Mouse (Mus musculus) MEL (cell line): ENCODE measurements around the gene Dtx3. TPM values are rescaled to one million over a fixed set of nuclear protein-coding genes. Genes with fewer than 3 reads are reported as not detected.
"Not testable (repeated sequence)": the region's sequence is repeated elsewhere in the genome, so short reads cannot be mapped to it uniquely, and the experiment has no call there.

Source experiments
- DNase-seq: peaks from one replicate; pipeline ENCODE4 v3.0.0; 2011; ENCODE audit warnings: low read depth, low spot score
- H3K27ac ChIP-seq: 2 replicates; pipeline ENCODE4 v1.5.1; 2012; ENCODE audit warnings: low read depth, mild to moderate bottlenecking, control low read depth, low read length, moderate library complexity; ENCODE audit not compliant: control insufficient read depth
- H3K27me3 ChIP-seq, 2 experiments: fragments of 150-350 bp in 1 of 2; sonication (generic) in 1 of 2; 2 replicates each; pipeline ENCODE4 v1.6.1; 2012; ENCODE audit warnings: low read length in 2 of 2, mild to moderate bottlenecking in 2 of 2, improper control_type of control experiment in 1 of 2, moderate library complexity in 1 of 2; ENCODE audit not compliant: insufficient read depth in 2 of 2, control insufficient read depth in 1 of 2
- H3K36me3 ChIP-seq, 2 experiments: 2 replicates each; pipeline ENCODE4 v1.6.1; 2012 to 2014; ENCODE audit warnings: low read length in 2 of 2, improper control_type of control experiment in 1 of 2, inconsistent platforms in 1 of 2, mild to moderate bottlenecking in 1 of 2; ENCODE audit not compliant: insufficient read depth in 2 of 2, control insufficient read depth in 1 of 2
- H3K4me1 ChIP-seq, 2 experiments: fragments of 150-350 bp in 1 of 2; sonication (generic) in 1 of 2; 2 replicates each; pipeline ENCODE4 v1.6.1; 2012; ENCODE audit warnings: low read length in 2 of 2, improper control_type of control experiment in 1 of 2, mild to moderate bottlenecking in 1 of 2; ENCODE audit not compliant: insufficient read depth in 2 of 2, control insufficient read depth in 1 of 2
- H3K4me3 ChIP-seq, 2 experiments: fragments of 150-350 bp in 1 of 2; sonication (generic) in 1 of 2; 2 replicates each; pipeline ENCODE4 v1.5.1; 2012; ENCODE audit warnings: low read depth in 2 of 2, low read length in 2 of 2, mild to moderate bottlenecking in 2 of 2, moderate library complexity in 2 of 2, control low read depth in 1 of 2, improper control_type of control experiment in 1 of 2; ENCODE audit not compliant: control insufficient read depth in 1 of 2, insufficient read depth in 1 of 2
- H3K79me2 ChIP-seq: 2 replicates; pipeline ENCODE4 v1.6.1; 2012; ENCODE audit warnings: mild to moderate bottlenecking, low read length, moderate library complexity; ENCODE audit not compliant: control insufficient read depth, poor library complexity, insufficient read depth
- H3K9ac ChIP-seq: 2 replicates; pipeline ENCODE4 v1.6.1; 2012; ENCODE audit warnings: low read depth, mild to moderate bottlenecking, control low read depth, low read length, moderate library complexity; ENCODE audit not compliant: control insufficient read depth, poor library complexity, severe bottlenecking
- H3K9me3 ChIP-seq: fragments of 150-350 bp; sonication (generic); replicated peaks from 2 replicates; pipeline ENCODE4 v1.6.1; 2012; ENCODE audit warnings: mild to moderate bottlenecking, low read length, improper control_type of control experiment, moderate library complexity; ENCODE audit not compliant: insufficient read depth
- BHLHE40 ChIP-seq: IDR thresholded peaks from 2 replicates; pipeline ENCODE4 v1.6.1; 2012; ENCODE audit warnings: low read depth, mild to moderate bottlenecking, inconsistent platforms, low read length, improper control_type of control experiment, borderline replicate concordance
- E2F4 ChIP-seq: IDR thresholded peaks from 2 replicates; pipeline ENCODE4 v1.6.1; 2011; ENCODE audit warnings: low read depth, low read length, improper control_type of control experiment, borderline replicate concordance
- EP300 ChIP-seq, 2 experiments: IDR thresholded peaks; 2 replicates each; pipeline ENCODE4 v1.6.1; 2011; ENCODE audit warnings: improper control_type of control experiment in 2 of 2, low read length in 2 of 2, low read depth in 1 of 2, mild to moderate bottlenecking in 1 of 2
- ETS1 ChIP-seq: IDR thresholded peaks from 2 replicates; pipeline ENCODE4 v1.6.1; 2012; ENCODE audit warnings: low read depth, mild to moderate bottlenecking, inconsistent platforms, low read length, improper control_type of control experiment, moderate library complexity
- MAX ChIP-seq: IDR thresholded peaks from 2 replicates; pipeline ENCODE4 v1.6.1; 2011; ENCODE audit warnings: low read length, improper control_type of control experiment
- MEF2A ChIP-seq: IDR thresholded peaks from 2 replicates; pipeline ENCODE4 v1.6.1; 2014; ENCODE audit warnings: low read depth, mild to moderate bottlenecking, inconsistent platforms, low read length, improper control_type of control experiment; ENCODE audit not compliant: poor library complexity, insufficient replicate concordance, severe bottlenecking; ENCODE audit errors: extremely low read depth
- MYC ChIP-seq: IDR thresholded peaks from 2 replicates; pipeline ENCODE4 v1.6.1; 2011; ENCODE audit warnings: low read depth, mild to moderate bottlenecking, low read length, improper control_type of control experiment, moderate library complexity
- POLR2AphosphoS2 ChIP-seq: IDR thresholded peaks from 2 replicates; pipeline ENCODE4 v1.6.1; 2011; ENCODE audit warnings: low read length, improper control_type of control experiment
- SIN3A ChIP-seq: IDR thresholded peaks from 2 replicates; pipeline ENCODE4 v1.6.1; 2012; ENCODE audit warnings: low read length, improper control_type of control experiment, inconsistent platforms
- SMC3 ChIP-seq: IDR thresholded peaks from 2 replicates; pipeline ENCODE4 v1.6.1; 2011; ENCODE audit warnings: low read depth, low read length, improper control_type of control experiment
- TCF12 ChIP-seq: IDR thresholded peaks from 2 replicates; pipeline ENCODE4 v1.6.1; 2014; ENCODE audit warnings: low read depth, mild to moderate bottlenecking, inconsistent platforms, low read length, improper control_type of control experiment, moderate library complexity
- USF2 ChIP-seq, 2 experiments: IDR thresholded peaks; 2 replicates each; pipeline ENCODE4 v1.6.1; 2011 to 2012; ENCODE audit warnings: improper control_type of control experiment in 2 of 2, low read length in 2 of 2, borderline replicate concordance in 1 of 2, inconsistent platforms in 1 of 2, low read depth in 1 of 2, mild to moderate bottlenecking in 1 of 2; ENCODE audit not compliant: insufficient read depth in 1 of 2
- ZC3H11A ChIP-seq: IDR thresholded peaks from 2 replicates; pipeline ENCODE4 v1.6.1; 2012; ENCODE audit warnings: low read depth, mild to moderate bottlenecking, inconsistent platforms, low read length, improper control_type of control experiment
- polyA plus RNA-seq, 2 experiments: library from polyadenylated mRNA; stranded (reverse) in 1 of 2; unstranded in 1 of 2; fragments of >175 nt in 1 of 2; fragments of >200 nt in 1 of 2; gene quantifications; 2 replicates each; pipeline versions ENCODE4 v1.2.1 to v1.2.4; 2012; ENCODE audit warnings: low replicate concordance in 2 of 2, low read depth in 1 of 2; ENCODE audit not compliant: insufficient read length in 2 of 2, insufficient read depth in 1 of 2, missing spikeins in 1 of 2
- total RNA-seq: library from RNA; depleted of rRNA; stranded (reverse); fragments of 300-350 nt; gene quantifications from 2 replicates; pipeline ENCODE4 v1.2.3, GENCODE M21; 2012

Dtx3 gene
- total and polyA plus RNA-seq, 3 experiments: 30.5 to 107 TPM; not detected in 1

GRCm38 (mm10) chr10:127154241-127154640 lies 41.3 kb downstream of the Dtx3 start:
- H3K36me3 ChIP-seq: no peaks in the 10 kb centered on the region
- H3K4me1 ChIP-seq: peaks cover 0 to 4% of the 10 kb centered on the region in 2 experiments; a peak in 1 of 4 replicates
- H3K9ac ChIP-seq: no peak overlapping the region
- no peaks in the 10 kb centered on the region for H3K27me3 ChIP-seq
- no peaks in the 10 kb centered on the region for H3K9me3 ChIP-seq
- no peaks in the 10 kb centered on the region for H3K79me2 ChIP-seq
- DNase-seq: no peak
- no peak overlapping the region for H3K27ac ChIP-seq
- TF ChIP-seq E2F4 (no peak), SIN3A (no peak)
- TF ChIP-seq, all 39 proteins: peak for 0
- no peak overlapping the region for H3K4me3 ChIP-seq

- H3K36me3 ChIP-seq: no peaks in the 10 kb centered on the region
- no peaks in the 10 kb centered on the region for H3K27me3 ChIP-seq
- no peaks in the 10 kb centered on the region for H3K9me3 ChIP-seq
- H3K4me3 ChIP-seq: no peak overlapping the region
- TF ChIP-seq ZC3H11A: no peak
- no peak for TF ChIP-seq ETS1
- TF ChIP-seq TCF12: no peak
- TF ChIP-seq MAX: no peak
- no peak for TF ChIP-seq USF2 (IDR thresholded peaks at IDR 0.05; ENCODE audit: borderline replicate concordance in 1 of 2, insufficient read depth in 1 of 2, low read depth in 1 of 2, low read length in 2 of 2)
- no peak for TF ChIP-seq EP300 (IDR thresholded peaks at IDR 0.05; ENCODE audit: low read depth in 1 of 2, low read length in 2 of 2)
- TF ChIP-seq BHLHE40: no peak
- TF ChIP-seq MEF2A: no peak
- TF ChIP-seq POLR2AphosphoS2: no peak
- TF ChIP-seq SMC3: no peak
- TF ChIP-seq MYC: no peak
- peaks cover 0 to 2% of the 10 kb centered on the region in 2 experiments; a peak in 1 of 4 replicates for H3K4me1 ChIP-seq
- H3K27ac ChIP-seq: no peak overlapping the region
- no peaks in the 10 kb centered on the region for H3K79me2 ChIP-seq
- no peak overlapping the region for H3K9ac ChIP-seq
- DNase-seq: no peak
Measured at GRCm38 (mm10) chr10:127153323-127153722, 42.2 kb downstream of the Dtx3 start.

GRCm38 (mm10) chr10:127152556-127152955 lies 43.0 kb downstream of the Dtx3 start:
- not testable (repeated sequence) for H3K36me3 ChIP-seq, H3K27me3 ChIP-seq, H3K4me3 ChIP-seq, H3K9me3 ChIP-seq, H3K4me1 ChIP-seq, DNase-seq, H3K9ac ChIP-seq, H3K27ac ChIP-seq, H3K79me2 ChIP-seq

GRCm38 (mm10) chr10:127151233-127151632 lies 44.3 kb downstream of the Dtx3 start:
- H3K4me1 ChIP-seq, H3K36me3 ChIP-seq, DNase-seq, H3K4me3 ChIP-seq, H3K27me3 ChIP-seq, H3K79me2 ChIP-seq, H3K9ac ChIP-seq, H3K27ac ChIP-seq, H3K9me3 ChIP-seq: not testable (repeated sequence)
